Mouse (Mus musculus): ENCODE data around the gene Ush2a. TPM values are rescaled to one million over a fixed set of nuclear protein-coding genes. Genes with fewer than 3 reads are reported as not detected.

Ush2a gene
- polyA plus RNA-seq, 1 experiment = not detected

- 84% methylated on average over 2 of the region's 2 CpGs for WGBS
- no peak for DNase-seq
Observed at GRCm38 (mm10) chr1:188420543-188420942, 158.7 kb downstream of the Ush2a start.

GRCm38 (mm10) chr1:188428172-188428571, 166.3 kb downstream of the Ush2a start:
- TF ChIP-seq POLR2A (IDR thresholded peaks at IDR 0.05; ENCODE audit: borderline replicate concordance, extremely low read depth, low read depth, low read length) (no peak), CTCF (IDR thresholded peaks at IDR 0.05; ENCODE audit: insufficient read depth, low read length) (no peak)
- Histone ChIP-seq H3K4me3 (replicated peaks; ENCODE audit: extremely low read depth, low read depth, low read length) (no peak overlapping the region), H3K4me1 (ENCODE audit: control insufficient read depth, insufficient read depth, low read length) (no peaks in the 10 kb centered on the region)
- no peak for DNase-seq
- WGBS = 63% methylated on average over 6 of the region's 6 CpGs

More at GRCm38 (mm10) chr1:188420543-188420942, 158.7 kb downstream of the Ush2a start:
- TF ChIP-seq CTCF (IDR thresholded peaks at IDR 0.05; ENCODE audit: insufficient read depth, low read length) = no peak
- TF ChIP-seq POLR2A (IDR thresholded peaks at IDR 0.05; ENCODE audit: borderline replicate concordance, extremely low read depth, low read depth, low read length) = no peak
- Histone ChIP-seq H3K4me1 (ENCODE audit: control insufficient read depth, insufficient read depth, low read length) (no peaks in the 10 kb centered on the region), H3K4me3 (replicated peaks; ENCODE audit: extremely low read depth, low read depth, low read length) (no peak overlapping the region)

- no peak for TF ChIP-seq POLR2A (IDR thresholded peaks at IDR 0.05; ENCODE audit: borderline replicate concordance, extremely low read depth, low read depth, low read length)
- no peak for TF ChIP-seq CTCF (IDR thresholded peaks at IDR 0.05; ENCODE audit: insufficient read depth, low read length)
- Histone ChIP-seq H3K4me1 (ENCODE audit: control insufficient read depth, insufficient read depth, low read length) (no peaks in the 10 kb centered on the region), H3K4me3 (replicated peaks; ENCODE audit: extremely low read depth, low read depth, low read length) (no peak overlapping the region)
- DNase-seq = no peak
- 36% methylated on average over 3 of the region's 3 CpGs for WGBS
Observed at GRCm38 (mm10) chr1:188430689-188431088, 168.9 kb downstream of the Ush2a start.

- TF ChIP-seq CTCF (IDR thresholded peaks at IDR 0.05; ENCODE audit: insufficient read depth, low read length) = no peak
- TF ChIP-seq POLR2A (IDR thresholded peaks at IDR 0.05; ENCODE audit: borderline replicate concordance, extremely low read depth, low read depth, low read length) = no peak
- DNase-seq = no peak
- Histone ChIP-seq H3K4me1 (ENCODE audit: control insufficient read depth, insufficient read depth, low read length) (no peaks in the 10 kb centered on the region), H3K4me3 (replicated peaks; ENCODE audit: extremely low read depth, low read depth, low read length) (no peak overlapping the region)
- 75% methylated on average over 5 of the region's 5 CpGs for WGBS
Observed at GRCm38 (mm10) chr1:188447964-188448363, 186.1 kb downstream of the Ush2a start.

- Histone ChIP-seq H3K4me1 (ENCODE audit: control insufficient read depth, insufficient read depth, low read length) (no peaks in the 10 kb centered on the region), H3K4me3 (replicated peaks; ENCODE audit: extremely low read depth, low read depth, low read length) (no peak overlapping the region)
- DNase-seq = no peak
- 79% methylated on average over 13 of the region's 13 CpGs for WGBS
- TF ChIP-seq CTCF (IDR thresholded peaks at IDR 0.05; ENCODE audit: insufficient read depth, low read length) (no peak), POLR2A (IDR thresholded peaks at IDR 0.05; ENCODE audit: borderline replicate concordance, extremely low read depth, low read depth, low read length) (no peak)
Observed at GRCm38 (mm10) chr1:188456466-188457175, 194.8 kb downstream of the Ush2a start.

GRCm38 (mm10) chr1:188457221-188458008, 195.6 kb downstream of the Ush2a start:
- TF ChIP-seq CTCF (IDR thresholded peaks at IDR 0.05; ENCODE audit: insufficient read depth, low read length) (no peak), POLR2A (IDR thresholded peaks at IDR 0.05; ENCODE audit: borderline replicate concordance, extremely low read depth, low read depth, low read length) (no peak)
- no peak for DNase-seq
- H3K4me1 ChIP-seq (ENCODE audit: control insufficient read depth, insufficient read depth, low read length) = no peaks in the 10 kb centered on the region
- WGBS = 63% methylated on average over 13 of the region's 13 CpGs
- no peak overlapping the region for H3K4me3 ChIP-seq (replicated peaks; ENCODE audit: extremely low read depth, low read depth, low read length)

GRCm38 (mm10) chr1:188461203-188461602, 199.4 kb downstream of the Ush2a start:
- Histone ChIP-seq H3K4me1 (ENCODE audit: control insufficient read depth, insufficient read depth, low read length) (no peaks in the 10 kb centered on the region), H3K4me3 (replicated peaks; ENCODE audit: extremely low read depth, low read depth, low read length) (no peak overlapping the region)
- DNase-seq = no peak
- 59% methylated on average over 2 of the region's 2 CpGs for WGBS
- TF ChIP-seq POLR2A (IDR thresholded peaks at IDR 0.05; ENCODE audit: borderline replicate concordance, extremely low read depth, low read depth, low read length) = no peak
- TF ChIP-seq CTCF (IDR thresholded peaks at IDR 0.05; ENCODE audit: insufficient read depth, low read length) = no peak

GRCm38 (mm10) chr1:188464653-188465052, 202.8 kb downstream of the Ush2a start:
- no peak for DNase-seq
- Histone ChIP-seq H3K4me1 (ENCODE audit: control insufficient read depth, insufficient read depth, low read length) (no peaks in the 10 kb centered on the region), H3K4me3 (replicated peaks; ENCODE audit: extremely low read depth, low read depth, low read length) (no peak overlapping the region)
- TF ChIP-seq CTCF (IDR thresholded peaks at IDR 0.05; ENCODE audit: insufficient read depth, low read length) (no peak), POLR2A (IDR thresholded peaks at IDR 0.05; ENCODE audit: borderline replicate concordance, extremely low read depth, low read depth, low read length) (no peak)

- WGBS = 63% methylated on average over 10 of the region's 10 CpGs
- no peak for DNase-seq
Observed at GRCm38 (mm10) chr1:188468371-188468783, 206.6 kb downstream of the Ush2a start.

More at GRCm38 (mm10) chr1:188468371-188468783, 206.6 kb downstream of the Ush2a start:
- TF ChIP-seq CTCF (IDR thresholded peaks at IDR 0.05; ENCODE audit: insufficient read depth, low read length) (no peak), POLR2A (IDR thresholded peaks at IDR 0.05; ENCODE audit: borderline replicate concordance, extremely low read depth, low read depth, low read length) (no peak)
- Histone ChIP-seq H3K4me1 (ENCODE audit: control insufficient read depth, insufficient read depth, low read length) (no peaks in the 10 kb centered on the region), H3K4me3 (replicated peaks; ENCODE audit: extremely low read depth, low read depth, low read length) (no peak overlapping the region)

Measured in lung, adult 2 months (tissue).